Mouse (Mus musculus) gonadal fat pad, adult 2 months (tissue): ENCODE measurements around the gene Spint1. TPM values are rescaled to one million over a fixed set of nuclear protein-coding genes. Genes with fewer than 3 reads are reported as not detected.

ENCODE experiments used
- DNase-seq: peaks from one replicate; pipeline ENCODE4 v3.0.0-alpha.2; 2012; ENCODE audit warnings: low read depth
- polyA plus RNA-seq: library from polyadenylated mRNA; depleted of rRNA; stranded (reverse); fragments of >200 nt; gene quantifications from 2 replicates; pipeline ENCODE4 v1.2.3, GENCODE M21; 2012; rRNA removed

Gene Spint1
- polyA plus RNA-seq = 38.8 and 49.1 TPM in 2 replicates

- no peak for DNase-seq
Observed at GRCm38 (mm10) chr2:119237210-119237870, at the start of gene Spint1. Gene Spint1 (plus strand): TSS chr2:119237362.

- no peak for DNase-seq
Observed at GRCm38 (mm10) chr2:119189029-119189710, 48.0 kb upstream of the Spint1 start.

- no peak for DNase-seq
Observed at GRCm38 (mm10) chr2:119190969-119191368, 46.2 kb upstream of the Spint1 start.

- DNase-seq = no peak
Observed at GRCm38 (mm10) chr2:119194140-119194539, 43.0 kb upstream of the Spint1 start.

GRCm38 (mm10) chr2:119196316-119197108 lies 40.6 kb upstream of the Spint1 start:
- DNase-seq = no peak

- no peak for DNase-seq
Observed at GRCm38 (mm10) chr2:119197493-119197892, 39.7 kb upstream of the Spint1 start.

GRCm38 (mm10) chr2:119198049-119198448 lies 39.1 kb upstream of the Spint1 start:
- DNase-seq = no peak

GRCm38 (mm10) chr2:119198934-119199333 lies 38.2 kb upstream of the Spint1 start:
- no peak for DNase-seq

- DNase-seq = no peak
Observed at GRCm38 (mm10) chr2:119202914-119203453, 34.2 kb upstream of the Spint1 start.

- no peak for DNase-seq
Observed at GRCm38 (mm10) chr2:119203871-119204460, 33.2 kb upstream of the Spint1 start.

GRCm38 (mm10) chr2:119207961-119208343 lies 29.2 kb upstream of the Spint1 start:
- DNase-seq = no peak

- DNase-seq = peak; percentile 75
Observed at GRCm38 (mm10) chr2:119208344-119209175, 28.6 kb upstream of the Spint1 start, which contains the start of the genes Zfyve19 and Dnajc17. Gene Zfyve19 (plus strand): TSS chr2:119208617. Gene Dnajc17 (minus strand): TSS chr2:119208795.

- DNase-seq = no peak
Observed at GRCm38 (mm10) chr2:119209176-119209507, 28.0 kb upstream of the Spint1 start.

GRCm38 (mm10) chr2:119229775-119230704 lies 7.1 kb upstream of the Spint1 start, which contains the start of gene Ppp1r14d:
Gene Ppp1r14d (minus strand): TSS chr2:119229906.
- DNase-seq = no peak

GRCm38 (mm10) chr2:119236682-119237209 lies 416 bp upstream of the Spint1 start:
- no peak for DNase-seq

GRCm38 (mm10) chr2:119237871-119238220 lies 684 bp downstream of the Spint1 start:
- DNase-seq = no peak

- DNase-seq = no peak
Observed at GRCm38 (mm10) chr2:119238671-119239070, 1.5 kb downstream of the Spint1 start.

GRCm38 (mm10) chr2:119240075-119240818 lies 3.1 kb downstream of the Spint1 start:
- DNase-seq = no peak

- DNase-seq = no peak
Observed at GRCm38 (mm10) chr2:119240819-119241186, 3.6 kb downstream of the Spint1 start.
